Mouse (Mus musculus): ENCODE measurements around the gene 1810062G17Rik.

The 1810062G17Rik gene

GRCm38 (mm10) chr3:36475532-36476087 lies at the start of gene 1810062G17Rik, which contains the start of gene Anxa5:
Gene 1810062G17Rik (plus strand): TSS chr3:36475937.
Gene Anxa5 (minus strand): TSS chr3:36475894.
- peak; percentile 99 for DNase-seq (ENCODE audit: extremely low read depth, insufficient read length, low spot score)

DNA sequence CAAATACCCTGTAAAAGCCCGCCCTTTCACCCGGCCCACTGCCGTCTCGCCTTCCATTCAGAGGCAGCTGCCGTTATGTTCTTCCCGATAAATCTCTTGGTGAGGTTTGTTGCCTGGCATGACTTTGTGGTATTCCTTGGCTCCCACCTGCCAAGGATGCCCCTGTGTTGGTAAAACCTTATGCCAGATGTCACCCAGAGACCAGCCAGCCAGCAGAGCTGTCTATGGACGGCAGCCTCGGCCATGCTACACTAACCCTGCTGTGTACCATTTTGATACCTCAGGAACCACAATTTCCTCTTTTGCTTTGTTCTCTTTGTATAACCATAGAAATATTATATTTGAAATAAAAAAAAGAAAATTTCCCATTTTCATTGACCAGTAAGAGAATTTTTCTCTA lies 48.4 kb upstream of the 1810062G17Rik start:
- DNase-seq (ENCODE audit: extremely low read depth, insufficient read length, low spot score): no peak

DNA sequence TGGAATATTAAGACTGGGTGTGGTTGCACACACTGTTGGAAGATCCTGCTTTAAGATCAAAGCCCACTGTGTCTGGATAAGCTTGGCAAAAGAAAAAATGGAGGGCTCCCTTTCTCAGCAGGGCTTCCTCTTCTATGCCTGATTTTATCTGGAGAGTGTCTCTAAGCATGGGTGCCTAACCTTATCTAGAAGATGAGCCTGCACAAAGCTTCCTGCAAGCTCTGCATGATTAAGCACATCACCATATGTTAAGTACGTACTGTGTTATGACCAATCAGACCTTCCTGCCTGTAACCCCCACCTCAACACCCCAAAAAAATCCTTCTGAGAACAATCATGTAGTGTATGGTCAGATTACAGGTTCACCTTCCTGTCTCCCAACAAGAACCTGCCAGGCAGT lies 45.4 kb upstream of the 1810062G17Rik start:
- no peak for DNase-seq (ENCODE audit: extremely low read depth, insufficient read length, low spot score)

GRCm38 (mm10) chr3:36440280-36440679 lies 35.5 kb upstream of the 1810062G17Rik start:
- DNase-seq (ENCODE audit: extremely low read depth, insufficient read length, low spot score): no peak

DNA sequence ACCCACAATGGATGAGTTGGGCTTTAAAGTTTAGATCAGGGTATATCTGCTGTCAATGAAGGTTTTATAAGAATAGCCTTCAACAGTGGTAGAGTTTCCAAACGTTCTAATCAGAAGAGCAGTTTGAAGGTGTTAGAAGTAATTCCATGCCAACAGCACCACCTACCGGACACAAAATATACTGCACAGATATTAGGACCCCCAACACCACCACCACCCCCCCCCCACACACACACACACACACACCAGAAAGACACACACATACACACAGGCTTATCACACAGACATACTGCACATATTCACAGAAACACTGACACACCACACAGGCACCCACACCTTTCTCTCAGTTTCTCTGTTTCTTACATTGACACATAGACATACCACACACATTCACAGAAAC lies 33.3 kb upstream of the 1810062G17Rik start:
- DNase-seq (ENCODE audit: extremely low read depth, insufficient read length, low spot score): peak; percentile 36

DNA sequence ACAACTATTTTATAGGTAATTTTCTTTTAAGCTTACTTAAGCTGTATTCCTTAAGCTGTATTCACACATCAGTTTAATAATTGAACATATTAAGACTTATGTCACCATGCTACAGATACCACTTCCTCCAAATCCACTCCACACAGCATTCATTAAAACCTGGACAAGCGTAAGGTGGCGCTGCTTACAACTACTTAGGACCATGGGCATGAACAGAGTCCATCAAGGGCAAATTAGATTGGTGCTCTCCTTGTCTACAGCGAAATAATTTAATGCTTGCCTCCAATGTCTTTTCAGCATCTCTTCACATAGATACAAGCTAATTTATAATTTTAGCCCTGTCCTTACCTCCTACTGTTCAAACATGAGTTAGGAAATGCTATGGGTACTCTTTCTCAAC lies 29.7 kb upstream of the 1810062G17Rik start:
- no peak for DNase-seq (ENCODE audit: extremely low read depth, insufficient read length, low spot score)

GRCm38 (mm10) chr3:36446506-36446905 lies 29.2 kb upstream of the 1810062G17Rik start:
- DNase-seq (ENCODE audit: extremely low read depth, insufficient read length, low spot score): no peak

GRCm38 (mm10) chr3:36446918-36447317 lies 28.8 kb upstream of the 1810062G17Rik start:
- no peak for DNase-seq (ENCODE audit: extremely low read depth, insufficient read length, low spot score)

- peak; percentile 88 for DNase-seq (ENCODE audit: extremely low read depth, insufficient read length, low spot score)
Observed at GRCm38 (mm10) chr3:36449292-36450165, 26.2 kb upstream of the 1810062G17Rik start.

DNA sequence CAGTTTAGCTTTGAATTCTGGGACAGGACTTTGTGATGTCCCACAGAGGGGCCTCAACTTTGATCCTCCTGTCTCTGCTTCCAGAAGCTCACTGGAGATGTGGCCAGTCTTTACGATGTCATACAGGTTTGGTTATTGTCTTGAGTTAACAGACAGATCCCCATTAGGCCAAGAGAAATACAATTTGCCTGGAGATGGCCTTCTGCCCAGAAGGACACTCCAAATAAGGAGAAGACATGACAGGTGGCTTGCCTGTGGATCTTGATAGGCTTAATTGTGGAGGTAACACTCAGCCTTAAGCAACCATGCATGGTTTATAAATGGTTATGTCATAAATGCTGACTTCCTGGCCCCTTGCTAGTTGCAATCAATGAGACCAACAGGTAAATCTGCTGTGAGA lies 23.2 kb upstream of the 1810062G17Rik start:
- no peak for DNase-seq (ENCODE audit: extremely low read depth, insufficient read length, low spot score)

DNA sequence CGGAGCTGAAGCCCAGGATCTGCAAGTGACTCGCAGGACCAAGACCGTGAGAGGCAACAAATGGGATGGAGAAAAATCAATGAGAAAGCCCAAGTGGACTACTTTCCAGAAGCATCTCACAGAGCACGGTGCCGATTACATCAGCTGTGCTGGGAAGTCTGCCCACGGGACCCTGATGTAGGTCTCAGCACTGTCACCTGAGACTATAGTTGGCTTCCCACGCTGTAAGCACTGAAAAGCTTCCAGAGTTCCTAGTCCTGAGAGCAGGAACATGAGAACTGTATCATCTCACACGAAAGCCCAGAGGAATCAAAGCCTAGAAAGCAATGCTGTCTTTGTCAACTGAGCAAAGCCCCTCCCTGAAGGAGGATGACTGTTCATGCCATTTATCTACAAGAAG lies 20.6 kb upstream of the 1810062G17Rik start:
- no peak for DNase-seq (ENCODE audit: extremely low read depth, insufficient read length, low spot score)

DNA sequence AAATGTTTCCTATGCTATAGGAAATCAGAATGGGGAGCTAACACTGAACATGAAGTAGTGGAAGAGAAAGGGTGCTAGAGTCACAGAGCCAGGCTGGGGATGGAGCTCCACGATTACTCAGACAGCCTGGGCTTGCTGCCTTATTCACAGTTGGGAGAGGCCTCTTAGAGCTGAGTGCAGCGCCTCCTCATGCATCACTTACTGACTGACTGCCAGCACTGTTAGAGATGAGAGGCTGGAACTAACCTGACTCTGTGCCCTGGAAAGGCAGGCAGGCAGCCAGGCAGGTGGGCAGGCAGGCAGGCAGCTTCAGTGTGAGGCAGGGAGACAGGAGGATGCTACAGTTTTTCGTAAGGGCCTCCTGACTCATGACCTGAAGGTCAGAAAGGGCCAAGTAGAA lies 20.2 kb upstream of the 1810062G17Rik start:
- DNase-seq (ENCODE audit: extremely low read depth, insufficient read length, low spot score): no peak

GRCm38 (mm10) chr3:36460717-36461116 lies 15.0 kb upstream of the 1810062G17Rik start:
- no peak for DNase-seq (ENCODE audit: extremely low read depth, insufficient read length, low spot score)

DNA sequence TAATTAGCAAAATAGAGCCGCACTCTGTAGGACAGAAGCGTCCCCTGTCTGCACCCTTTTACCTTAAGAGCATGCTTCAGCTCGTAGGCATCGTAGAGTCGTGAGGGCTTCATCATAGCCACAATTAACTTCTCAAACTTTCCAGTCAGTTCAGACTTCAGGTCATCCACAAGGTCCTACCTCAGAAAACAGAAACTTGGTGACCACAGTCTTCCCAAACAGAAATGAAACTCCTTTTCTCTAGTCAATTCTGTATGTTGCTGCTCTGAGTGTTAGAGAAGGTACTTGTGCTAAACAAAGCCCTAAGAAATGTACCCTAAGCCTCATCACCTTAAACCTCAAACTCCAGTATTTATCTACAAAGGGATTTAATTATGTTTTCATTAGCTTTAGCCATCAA lies 13.9 kb upstream of the 1810062G17Rik start:
- no peak for DNase-seq (ENCODE audit: extremely low read depth, insufficient read length, low spot score)

DNA sequence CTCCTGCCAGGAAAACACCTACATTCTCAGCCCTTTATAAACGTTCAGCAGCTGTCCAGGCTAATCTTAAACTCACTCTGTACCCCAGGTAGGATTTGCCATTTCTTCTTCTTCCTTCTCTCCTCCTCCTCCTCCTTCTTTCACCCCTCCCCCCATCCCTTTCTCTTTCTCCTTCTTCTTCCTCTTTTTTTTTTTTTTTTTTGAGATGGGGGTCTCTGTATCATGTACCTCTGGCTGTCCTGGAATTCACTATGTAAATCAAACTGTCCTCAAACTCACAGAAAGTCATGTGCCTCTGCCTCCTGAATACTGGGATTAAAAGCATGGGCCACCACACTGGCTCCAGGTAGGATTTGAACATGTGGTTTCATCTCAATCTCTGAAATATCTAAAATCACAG lies 13.4 kb upstream of the 1810062G17Rik start:
- DNase-seq (ENCODE audit: extremely low read depth, insufficient read length, low spot score): no peak

- DNase-seq (ENCODE audit: extremely low read depth, insufficient read length, low spot score): no peak
Observed at GRCm38 (mm10) chr3:36465538-36465937, 10.2 kb upstream of the 1810062G17Rik start.

- DNase-seq (ENCODE audit: extremely low read depth, insufficient read length, low spot score): peak; percentile 65
Observed at GRCm38 (mm10) chr3:36467632-36468031, 8.1 kb upstream of the 1810062G17Rik start.

DNA sequence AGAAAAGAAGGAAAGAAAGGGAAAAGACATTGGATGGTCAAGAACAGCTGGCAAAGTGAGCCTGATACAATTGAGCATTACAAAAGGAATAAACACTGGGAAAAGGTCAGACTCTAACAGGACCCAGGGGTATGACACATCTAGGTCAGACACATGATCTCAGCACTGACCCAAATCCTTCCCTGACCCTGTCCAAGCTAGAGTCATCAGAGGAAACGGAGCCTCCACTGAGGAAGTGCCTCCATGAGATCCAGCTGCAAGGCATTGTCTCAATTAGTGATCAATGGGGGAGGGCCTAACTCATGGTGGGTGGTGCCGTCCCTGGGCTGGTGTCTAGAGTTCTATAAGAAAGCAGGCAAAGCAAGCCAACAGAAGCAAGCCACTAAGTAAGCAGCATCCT lies 6.9 kb upstream of the 1810062G17Rik start:
- peak; percentile 35 for DNase-seq (ENCODE audit: extremely low read depth, insufficient read length, low spot score)

- no peak for DNase-seq (ENCODE audit: extremely low read depth, insufficient read length, low spot score)
Observed at GRCm38 (mm10) chr3:36471856-36472255, 3.9 kb upstream of the 1810062G17Rik start.

GRCm38 (mm10) chr3:36473222-36473621 lies 2.5 kb upstream of the 1810062G17Rik start:
- no peak for DNase-seq (ENCODE audit: extremely low read depth, insufficient read length, low spot score)

- no peak for DNase-seq (ENCODE audit: extremely low read depth, insufficient read length, low spot score)
Observed at GRCm38 (mm10) chr3:36474421-36474820, 1.3 kb upstream of the 1810062G17Rik start.

- DNase-seq (ENCODE audit: extremely low read depth, insufficient read length, low spot score): no peak
Observed at GRCm38 (mm10) chr3:36474938-36475483, 726 bp upstream of the 1810062G17Rik start.
